In the genomic region with DNA sequence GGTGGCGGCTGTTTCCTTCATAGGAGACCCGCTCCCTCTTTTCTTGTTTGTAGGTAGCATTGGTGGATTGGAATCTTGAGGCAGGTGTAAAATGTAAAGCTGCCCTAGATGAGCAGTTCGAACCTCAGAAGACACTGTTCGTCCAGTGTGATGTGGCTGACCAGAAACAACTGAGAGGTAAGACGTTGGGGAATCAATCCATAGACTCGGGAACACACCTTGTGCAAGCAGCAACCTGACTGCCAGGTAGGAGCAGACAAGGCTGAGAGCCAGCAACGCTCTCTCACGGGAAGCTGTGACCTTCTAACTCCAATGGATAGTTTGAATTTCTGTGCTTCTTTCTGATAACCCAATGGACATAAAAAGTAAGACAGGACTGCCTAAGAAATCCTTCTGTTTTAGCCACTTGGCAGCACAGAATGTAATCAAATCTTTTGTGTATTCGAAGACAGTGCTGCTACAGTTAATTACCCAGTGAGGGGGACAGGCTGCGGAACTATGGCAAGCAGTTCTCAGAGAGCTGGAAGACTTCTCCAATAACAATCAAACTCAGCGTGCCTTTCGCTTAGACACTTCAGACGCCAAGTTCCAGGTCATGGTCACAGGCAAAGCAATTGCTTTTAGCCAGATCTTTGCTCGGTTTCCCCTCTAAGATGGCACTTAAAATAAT, we compare ENCODE assay signal across 9 mouse cellular contexts. TPM values are rescaled to one million over a fixed set of nuclear protein-coding genes. Genes with fewer than 3 reads are reported as not detected.
DNase-seq lines count a peak whose midpoint lies in the region; ATAC-seq and TF ChIP-seq lines count a peak whose summit lies in the region.
"Had no signal": no experiment of that assay in that cellular context is flagged by ENCODE, and none has a peak within 500 bp of the region (broad histone marks: within the 10 kb centered on the region; RNA-seq: fewer than 3 reads in every experiment).

No protein-coding gene starts in this region.

- no peaks in the 10 kb centered on the region for H3K36me3 ChIP-seq in liver, embryonic 13.5 days

- 0 out of 2 replicates have a peak, but pooled peaks cover 4% of the 10 kb centered on the region for H3K4me1 ChIP-seq in liver, embryonic 13.5 days (replicated peaks)

- TF ChIP-seq CTCF in gastrocnemius, adult 2 months (IDR thresholded peaks at IDR 0.05) = no peak

- peak overlapping the region; percentile 47; the same call in 1 of the 2 replicates for H3K9ac ChIP-seq in liver, embryonic 13.5 days

- H3K9me3 ChIP-seq in liver, embryonic 13.5 days (replicated peaks) = no peaks in the 10 kb centered on the region

- H3K27ac ChIP-seq in gastrocnemius, adult 2 months = peak overlapping the region; percentile 46
- H3K27ac ChIP-seq in liver, embryonic 13.5 days = peak overlapping the region; percentile 1; the same call in 1 of the 2 replicates

- DNase-seq in gastrocnemius, adult 2 months = no peak
- no peak for DNase-seq in gastrocnemius, postnatal 25 days
- peak; percentile 41 for DNase-seq in urinary bladder, postnatal 14 days (ENCODE audit: low spot score)
- DNase-seq in urinary bladder, postnatal 10 days (ENCODE audit: low spot score) = no peak
- DNase-seq in liver, embryonic 13.5 days = no peak
- DNase-seq in right cerebral cortex, adult 2 months (ENCODE audit: low spot score in 2 of 2) = no peak
- DNase-seq in left cerebral cortex, adult 8-10 months (ENCODE audit: low spot score in 2 of 2) = no peak
- no peak for DNase-seq in cerebellum, postnatal 4 days (ENCODE audit: low spot score in 2 of 2)

- H3K4me2 ChIP-seq in liver, embryonic 13.5 days = peak overlapping the region; percentile 60

- H3K4me3 ChIP-seq in gastrocnemius, adult 2 months = peak overlapping the region; percentile 72
- peak overlapping the region; percentile 53 for H3K4me3 ChIP-seq in liver, embryonic 13.5 days (replicated peaks)

- 11% methylated on average over 14 of the region's 14 CpGs for WGBS in liver, embryonic 13.5 days (ENCODE audit: insufficient replicate concordance)

- H3K27me3 ChIP-seq in liver, embryonic 13.5 days = peaks cover 12% of the 10 kb centered on the region
- H3K27me3 ChIP-seq: CH12.LX had no signal

- intact Hi-C loops in gastrocnemius, adult 2 months (cut with DNase I) = no loop called here

- ATAC-seq in liver, embryonic 13.5 days (ENCODE audit: low read depth) = no peak

RNA-seq across cellular contexts. Expression of a gene that starts 0.6 kb away (rescaled TPM):
- total RNA-seq in gastrocnemius, adult 2 months (2021) = 1 to 10 TPM; 1.3 to 1.9 TPM
- total RNA-seq in gastrocnemius, postnatal 25 days (2021) = 1 to 10 TPM; 1.7 to 2.4 TPM
- 15.7 and 22.8 TPM in 2 replicates for polyA plus RNA-seq in liver, embryonic 13.5 days (2015; fragmentation: Nextera tagmentation; extraction: Ambion mirVana)
- total RNA-seq in left cerebral cortex, adult 8-10 months (2022) = 1 to 10 TPM; 2.6 to 6.5 (median 4.9) TPM
- total RNA-seq: CH12.LX had no signal
